Mouse (Mus musculus) Patski (cell line): ENCODE data around the gene Tdrd1. TPM values are rescaled to one million over a fixed set of nuclear protein-coding genes. Genes with fewer than 3 reads are reported as not detected.

Experiments used
- ATAC-seq: fragments of 100-300 bp; one replicate; pipeline ENCODE4 v1.8.0; 2021
- CTCF ChIA-PET: fragments of 350-600 bp; sonication (Branson Sonifier 250); formaldehyde crosslinking; loops from one replicate; lab custom pipeline; 2022; ENCODE audit warnings: inconsistent platforms; lab: Charles Lee
- POLR2A ChIA-PET: fragments of 350-600 bp; sonication (Branson Sonifier 250); formaldehyde crosslinking; loops from one replicate; lab custom pipeline; 2022; ENCODE audit warnings: antibody characterized with exemption, inconsistent platforms; lab: Charles Lee
- DNase-seq: peaks from one replicate; pipeline ENCODE4 v3.0.0-alpha.2; 2011; ENCODE audit warnings: low read depth, low spot score
- H3K27me3 ChIP-seq: fragments of 371-371 bp; one replicate; pipeline ENCODE4 v1.5.1; 2021
- CTCF ChIP-seq: fragments of 100-300 bp; IDR thresholded peaks from one replicate; pipeline ENCODE4 v1.5.1; 2021
- in situ Hi-C: fragments of 300-500 bp; cut with MboI; formaldehyde crosslinking; loops from 3 replicates; pipeline ENCODE4 v1.11.1; 2018; ENCODE audit warnings: low pct_unique_long_range_greater_than_20kb, mixed read lengths
- polyA plus RNA-seq: library from polyadenylated mRNA; unstranded; gene quantifications from one replicate; pipeline ENCODE4 v1.2.3, GENCODE M21; 2021

The Tdrd1 gene
- polyA plus RNA-seq, 1 experiment from 2014 or later, result 0.01 TPM

- no peaks in the 10 kb centered on the region for H3K27me3 ChIP-seq
- CTCF ChIA-PET, result interaction anchor here (2.1 kb wide), 1 partner anchor 8 kb away, joined by 7 read pairs; no protein-coding TSS in a partner anchor
- TF ChIP-seq CTCF, result no peak
- in situ Hi-C loops, result no loop called here
- ATAC-seq (no peak), DNase-seq (no peak)
- POLR2A ChIA-PET, result no interaction called here
These were observed 20.6 kb upstream of the Tdrd1 start for GRCm38 (mm10) chr19:56805366-56805765.

GRCm38 (mm10) chr19:56807122-56807521 lies 18.9 kb upstream of the Tdrd1 start:
- no peaks in the 10 kb centered on the region for H3K27me3 ChIP-seq
- in situ Hi-C loops, result no loop called here
- TF ChIP-seq CTCF, result no peak
- DNase-seq, result no peak
- ATAC-seq, result no peak
- POLR2A ChIA-PET, result interaction anchor here (0.6 kb wide), 1 partner anchor 519 kb away, joined by 3 read pairs; no protein-coding TSS in a partner anchor
- CTCF ChIA-PET, result interaction anchor here (1.3 to 6.0 kb wide), 2 partner anchors 14 to 101 kb away, joined by 4 to 59 read pairs; no protein-coding TSS in a partner anchor

GRCm38 (mm10) chr19:56808771-56809170 lies 17.2 kb upstream of the Tdrd1 start:
- H3K27me3 ChIP-seq, result no peaks in the 10 kb centered on the region
- ChIA-PET CTCF (interaction anchor here (0.6 to 6.0 kb wide), 12 partner anchors 8 to 231 kb away, joined by 3 to 59 read pairs (median 4); no protein-coding TSS in a partner anchor), POLR2A (interaction anchor here (0.7 to 1.0 kb wide), 2 partner anchors 88 kb away, joined by 3 read pairs; no protein-coding TSS in a partner anchor)
- ATAC-seq (no peak), DNase-seq (no peak)
- in situ Hi-C loops, result no loop called here
- peak; percentile 73 for TF ChIP-seq CTCF

GRCm38 (mm10) chr19:56810641-56811146 lies 15.3 kb upstream of the Tdrd1 start:
- ATAC-seq (peak; percentile 46), DNase-seq (no peak)
- in situ Hi-C loops, result loop anchor here (5.0 kb wide), 3 partner anchors 97 to 227 kb away; partner anchors contain the start of gene Afap1l2
- no peaks in the 10 kb centered on the region for H3K27me3 ChIP-seq
- TF ChIP-seq CTCF, result no peak
- ChIA-PET POLR2A (interaction anchor here (0.7 kb wide), 1 partner anchor 18 kb away, joined by 3 read pairs; no protein-coding TSS in a partner anchor), CTCF (interaction anchor here (1.0 to 6.0 kb wide), 2 partner anchors 16 to 98 kb away, joined by 3 to 59 read pairs; no protein-coding TSS in a partner anchor)

- H3K27me3 ChIP-seq, result no peaks in the 10 kb centered on the region
- in situ Hi-C loops, result loop anchor here (5.0 kb wide), 3 partner anchors 96 to 226 kb away; partner anchors contain the start of gene Afap1l2
- no peak for ATAC-seq
- no peak for DNase-seq
- ChIA-PET CTCF (interaction anchor here (1.0 to 6.0 kb wide), 2 partner anchors 17 to 97 kb away, joined by 3 to 59 read pairs; no protein-coding TSS in a partner anchor), POLR2A (no interaction called here)
- peak; percentile 67 for TF ChIP-seq CTCF
These were observed 14.4 kb upstream of the Tdrd1 start for GRCm38 (mm10) chr19:56811590-56811989.

- TF ChIP-seq CTCF, result no peak
- POLR2A ChIA-PET, result no interaction called here
- H3K27me3 ChIP-seq, result no peaks in the 10 kb centered on the region
- ATAC-seq (no peak), DNase-seq (no peak)
- in situ Hi-C loops, result loop anchor here (5.0 kb wide), 3 partner anchors 94 to 224 kb away; partner anchors contain the start of gene Afap1l2
- CTCF ChIA-PET, result interaction anchor here (1.7 to 3.7 kb wide), 3 partner anchors 9 to 94 kb away, joined by 4 to 13 read pairs (median 7); no protein-coding TSS in a partner anchor
These were observed 12.6 kb upstream of the Tdrd1 start for GRCm38 (mm10) chr19:56813360-56813759.

GRCm38 (mm10) chr19:56817851-56818526 lies 8.0 kb upstream of the Tdrd1 start:
- DNase-seq (no peak), ATAC-seq (no peak)
- ChIA-PET POLR2A (interaction anchor here (1.2 kb wide), 1 partner anchor 91 kb away, joined by 3 read pairs; no protein-coding TSS in a partner anchor), CTCF (interaction anchor here (1.3 to 2.3 kb wide), 4 partner anchors 9 to 183 kb away, joined by 3 to 9 read pairs (median 4); no protein-coding TSS in a partner anchor)
- in situ Hi-C loops, result no loop called here
- TF ChIP-seq CTCF, result no peak
- H3K27me3 ChIP-seq, result no peaks in the 10 kb centered on the region

- CTCF ChIA-PET, result interaction anchor here (1.2 kb wide), 1 partner anchor 12 kb away, joined by 3 read pairs; no protein-coding TSS in a partner anchor
- in situ Hi-C loops, result no loop called here
- no peak for TF ChIP-seq CTCF
- no peaks in the 10 kb centered on the region for H3K27me3 ChIP-seq
- no peak for ATAC-seq
- no peak for DNase-seq
- POLR2A ChIA-PET, result interaction anchor here (0.7 to 1.7 kb wide), 3 partner anchors 20 to 88 kb away, joined by 3 to 6 read pairs (median 4); no protein-coding TSS in a partner anchor
These were observed 4.8 kb upstream of the Tdrd1 start for GRCm38 (mm10) chr19:56821040-56821797.

- TF ChIP-seq CTCF, result no peak
- ChIA-PET CTCF (interaction anchor here (0.7 to 1.2 kb wide), 2 partner anchors 13 to 73 kb away, joined by 3 to 4 read pairs; no protein-coding TSS in a partner anchor), POLR2A (interaction anchor here (0.7 to 1.7 kb wide), 3 partner anchors 20 to 87 kb away, joined by 3 to 6 read pairs (median 4); no protein-coding TSS in a partner anchor)
- in situ Hi-C loops, result no loop called here
- peak; percentile 54 for DNase-seq
- ATAC-seq, result peak; percentile 92
- H3K27me3 ChIP-seq, result no peaks in the 10 kb centered on the region
These were observed 4.1 kb upstream of the Tdrd1 start, which contains the start of gene Ccdc186 for GRCm38 (mm10) chr19:56821798-56822447. Gene Ccdc186 (minus strand): TSS chr19:56822190.
